Mouse (Mus musculus) limb, embryonic 12.5 days (tissue): Measurements from ENCODE around the gene Cbln4. TPM values are rescaled to one million over a fixed set of nuclear protein-coding genes. Genes with fewer than 3 reads are reported as not detected.

Experiments
- polyA plus RNA-seq: library from polyadenylated mRNA; unstranded; fragments of >200 nt; fragmentation: Nextera tagmentation; extraction: Ambion mirVana; gene quantifications from 2 replicates; pipeline ENCODE4 v1.2.1, GENCODE M21; 2016

The Cbln4 gene
- polyA plus RNA-seq, 1 experiment from 2014 or later, result 5.9 TPM

Other genes with a start within 250 kb of the Cbln4 start
- not detected in 2 replicates for gene Mc3r, start 205.0 kb upstream of the Cbln4 start, polyA plus RNA-seq